Mouse (Mus musculus) cerebellum, adult 2 months (tissue): ENCODE data around the gene Tmem156.

Experiments
- CTCF ChIP-seq: fragments of 200-500 bp; IDR thresholded peaks from 2 replicates; pipeline ENCODE4 v1.5.1; 2011; ENCODE audit warnings: low read depth, mild to moderate bottlenecking, control low read depth, low read length, moderate library complexity, borderline replicate concordance; ENCODE audit not compliant: insufficient read depth
- POLR2A ChIP-seq: fragments of 200-500 bp; IDR thresholded peaks from 2 replicates; pipeline ENCODE4 v1.6.1; 2011; ENCODE audit warnings: low read length, control low read depth, borderline replicate concordance; ENCODE audit not compliant: insufficient read depth

DNA sequence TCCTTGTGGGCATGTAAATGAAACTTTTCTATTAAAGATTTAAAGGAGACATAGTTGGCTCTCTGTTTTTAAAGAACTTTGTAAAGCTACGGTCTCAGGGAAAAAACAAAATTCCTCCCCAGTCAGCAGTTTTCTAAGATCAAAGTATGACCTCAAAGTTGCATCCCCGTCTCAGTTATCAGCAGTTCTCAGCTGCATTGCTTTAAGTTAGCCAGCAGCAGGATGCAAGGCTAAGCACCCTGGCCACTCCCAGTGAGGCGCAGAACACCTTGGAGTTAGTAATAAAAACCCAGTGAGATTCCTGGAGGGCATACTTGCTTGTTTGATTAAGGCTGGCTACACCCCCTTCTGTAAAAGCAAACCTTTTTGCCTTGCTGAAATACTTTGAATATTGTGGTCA lies 15.2 kb downstream of the Tmem156 start:
- TF ChIP-seq CTCF, result no peak
- no peak for TF ChIP-seq POLR2A
